In genomic region chr4:127549581-127549980, GRCm38 (mm10) we compare ENCODE assay signal across 9 mouse cellular contexts.
DNase-seq lines count a peak whose midpoint lies in the region; ATAC-seq and TF ChIP-seq lines count a peak whose summit lies in the region.
"Had no signal": no experiment of that assay in that cellular context is flagged by ENCODE, and none has a peak within 500 bp of the region (broad histone marks: within the 10 kb centered on the region; RNA-seq: fewer than 3 reads in every experiment).

No protein-coding gene starts in this region.

- H3K4me2 ChIP-seq in liver, embryonic 12.5 days = no peak overlapping the region
- H3K4me2 ChIP-seq in forebrain, embryonic 15.5 days (replicated peaks) = peak overlapping the region; percentile 5; the same call in 1 of the 2 replicates
- H3K4me2 ChIP-seq in hindbrain, postnatal 0 days (ENCODE audit: low read depth, low read length) = peak overlapping the region; percentile 44
- H3K4me2 ChIP-seq in neural tube, embryonic 15.5 days = peak overlapping the region; percentile 51

- 44% methylated on average over 12 of the region's 12 CpGs for WGBS in liver, adult 2 months
- 42% methylated on average over 12 of the region's 12 CpGs for WGBS in liver, embryonic 12.5 days (ENCODE audit: insufficient replicate concordance)
- WGBS in forebrain, embryonic 15.5 days = 56% methylated on average over 12 of the region's 12 CpGs
- WGBS in hindbrain, postnatal 0 days = 36% methylated on average over 12 of the region's 12 CpGs
- WGBS in neural tube, embryonic 15.5 days = 25% methylated on average over 12 of the region's 12 CpGs

- no peaks in the 10 kb centered on the region for H3K36me3 ChIP-seq in liver, adult 2 months (ENCODE audit: control insufficient read depth, insufficient read depth, low read length)
- H3K36me3 ChIP-seq in liver, embryonic 12.5 days = no peaks in the 10 kb centered on the region
- H3K36me3 ChIP-seq in forebrain, embryonic 15.5 days = no peaks in the 10 kb centered on the region
- no peaks in the 10 kb centered on the region for H3K36me3 ChIP-seq in hindbrain, postnatal 0 days (ENCODE audit: insufficient read depth, low read length)
- H3K36me3 ChIP-seq in neural tube, embryonic 15.5 days = no peaks in the 10 kb centered on the region

- no peak for ATAC-seq in liver, embryonic 12.5 days
- no peak for ATAC-seq in forebrain, embryonic 15.5 days (replicated peaks)
- ATAC-seq in hindbrain, postnatal 0 days = no peak
- ATAC-seq in neural tube, embryonic 15.5 days (ENCODE audit: low FRiP score) = no peak

- no peak overlapping the region for H3K27ac ChIP-seq in liver, adult 2 months (replicated peaks; ENCODE audit: insufficient read depth, low read depth, low read length)
- no peak overlapping the region for H3K27ac ChIP-seq in liver, embryonic 12.5 days
- peak overlapping the region; percentile 52; the same call in 1 of the 2 replicates for H3K27ac ChIP-seq in forebrain, embryonic 15.5 days (replicated peaks)
- H3K27ac ChIP-seq in hindbrain, postnatal 0 days = no peak overlapping the region
- no peak overlapping the region; the same call in 1 of the 2 replicates for H3K27ac ChIP-seq in neural tube, embryonic 15.5 days (replicated peaks)

- no peak for TF ChIP-seq POLR2A in liver, adult 2 months (IDR thresholded peaks at IDR 0.05; ENCODE audit: extremely low read depth, insufficient read depth, low read length)

- no peak for TF ChIP-seq CTCF in liver, adult 2 months (IDR thresholded peaks at IDR 0.05; ENCODE audit: low read depth, low read length)
- TF ChIP-seq CTCF in hindbrain, postnatal 0 days (IDR thresholded peaks at IDR 0.05; ENCODE audit: low read depth) = no peak

- H3K4me1 ChIP-seq in liver, adult 2 months (ENCODE audit: control insufficient read depth, insufficient read depth, low read length) = no peaks in the 10 kb centered on the region
- H3K4me1 ChIP-seq in liver, embryonic 12.5 days = no peaks in the 10 kb centered on the region
- peaks cover 4% of the 10 kb centered on the region; the same call in 1 of the 2 replicates for H3K4me1 ChIP-seq in forebrain, embryonic 15.5 days
- H3K4me1 ChIP-seq in hindbrain, postnatal 0 days (ENCODE audit: insufficient read depth, low read length) = no peaks in the 10 kb centered on the region
- H3K4me1 ChIP-seq in neural tube, embryonic 15.5 days = peaks cover 11% of the 10 kb centered on the region

- H3K9ac ChIP-seq in liver, adult 2 months (ENCODE audit: low read depth, low read length) = no peak overlapping the region
- H3K9ac ChIP-seq in liver, embryonic 12.5 days = no peak overlapping the region
- H3K9ac ChIP-seq in forebrain, embryonic 15.5 days (replicated peaks) = no peak overlapping the region
- no peak overlapping the region for H3K9ac ChIP-seq in hindbrain, postnatal 0 days (replicated peaks; ENCODE audit: low read length)
- no peak overlapping the region for H3K9ac ChIP-seq in neural tube, embryonic 15.5 days (replicated peaks)

- no peaks in the 10 kb centered on the region for H3K27me3 ChIP-seq in liver, adult 2 months (ENCODE audit: control insufficient read depth, insufficient read depth, low read length)
- no peaks in the 10 kb centered on the region for H3K27me3 ChIP-seq in liver, embryonic 12.5 days (replicated peaks)
- no peaks in the 10 kb centered on the region for H3K27me3 ChIP-seq in forebrain, embryonic 15.5 days
- no peaks in the 10 kb centered on the region for H3K27me3 ChIP-seq in hindbrain, postnatal 0 days (ENCODE audit: insufficient read depth, low read length)
- H3K27me3 ChIP-seq in neural tube, embryonic 15.5 days (replicated peaks) = no peaks in the 10 kb centered on the region

- DNase-seq in liver, adult 2 months (ENCODE audit: extremely low read depth, low read depth, low spot score) = peak; percentile 24
- peak; percentile 50 for DNase-seq in hindbrain, postnatal 0 days (ENCODE audit: low spot score)
- no peak for DNase-seq in spleen, postnatal 14 days (ENCODE audit: low spot score in 2 of 2)
- no peak for DNase-seq in ovary, postnatal 36 days (ENCODE audit: low spot score)
- no peak for DNase-seq in layer of hippocampus, adult 18-20 months (ENCODE audit: low spot score in 2 of 2)

- no peaks in the 10 kb centered on the region for H3K79me2 ChIP-seq in liver, adult 2 months (ENCODE audit: control insufficient read depth, insufficient read depth, low read length)

- no peaks in the 10 kb centered on the region for H3K9me3 ChIP-seq in liver, embryonic 12.5 days (replicated peaks)
- no peaks in the 10 kb centered on the region for H3K9me3 ChIP-seq in forebrain, embryonic 15.5 days
- H3K9me3 ChIP-seq in hindbrain, postnatal 0 days (ENCODE audit: low read length) = no peaks in the 10 kb centered on the region
- no peaks in the 10 kb centered on the region for H3K9me3 ChIP-seq in neural tube, embryonic 15.5 days (replicated peaks)

- H3K4me3 ChIP-seq in liver, adult 2 months (ENCODE audit: insufficient read depth, low read depth, low read length) = no peak overlapping the region
- H3K4me3 ChIP-seq in liver, embryonic 12.5 days = no peak overlapping the region
- H3K4me3 ChIP-seq in forebrain, embryonic 15.5 days = no peak overlapping the region
- H3K4me3 ChIP-seq in hindbrain, postnatal 0 days (ENCODE audit: low read length) = peak overlapping the region; percentile 10; the same call in 1 of the 2 replicates
- peak overlapping the region; percentile 19; the same call in 1 of the 2 replicates for H3K4me3 ChIP-seq in neural tube, embryonic 15.5 days (replicated peaks)
- H3K4me3 ChIP-seq: erythroblast, embryonic 14.5 days had no signal

Comparison
In these comparisons a context has a peak if more than half of its experiments do, and no peak if none do; other contexts are left out.
1. DNase-seq: peak in liver, adult 2 months (single experiment) and hindbrain, postnatal 0 days (single experiment); none in spleen, postnatal 14 days (0 of 2), ovary, postnatal 36 days (single experiment) and layer of hippocampus, adult 18-20 months (0 of 2).
2. H3K4me3 ChIP-seq: peak in hindbrain, postnatal 0 days (single experiment) and neural tube, embryonic 15.5 days (single experiment); none in liver, adult 2 months (single experiment), liver, embryonic 12.5 days (single experiment) and forebrain, embryonic 15.5 days (single experiment).